Mouse (Mus musculus): ENCODE measurements around the gene Rnf146. TPM values are rescaled to one million over a fixed set of nuclear protein-coding genes. Genes with fewer than 3 reads are reported as not detected.
A peak's percentile ranks its signal among the peaks of the same experiment; 100 is the strongest.

The Rnf146 gene
- polyA plus RNA-seq, 1 experiment from 2014 or later: 13.3 TPM

- WGBS (ENCODE audit: insufficient replicate concordance): 45% methylated on average over 4 of the region's 4 CpGs
- Histone ChIP-seq H3K4me3 (ENCODE audit: low read depth, low read length) (no peak overlapping the region), H3K4me2 (ENCODE audit: low read depth, low read length) (no peak overlapping the region), H3K36me3 (replicated peaks; ENCODE audit: insufficient read depth, low read length) (peaks cover 3% of the 10 kb centered on the region), H3K27ac (ENCODE audit: low read depth) (no peak overlapping the region), H3K4me1 (ENCODE audit: insufficient read depth) (no peaks in the 10 kb centered on the region), H3K9ac (replicated peaks) (no peak overlapping the region), H3K9me3 (ENCODE audit: low read length) (no peaks in the 10 kb centered on the region), H3K27me3 (ENCODE audit: insufficient read depth, low read length) (no peaks in the 10 kb centered on the region)
- TF ChIP-seq CTCF (IDR thresholded peaks at IDR 0.05; ENCODE audit: low read depth): peak; percentile 82
- no peak for TF ChIP-seq EP300 (IDR thresholded peaks at IDR 0.05; ENCODE audit: low read depth)
- ATAC-seq (0 out of 2 replicates have a peak, but pooled peaks have one; percentile 54), DNase-seq (peak; percentile 78)
Observed at GRCm38 (mm10) chr10:29338355-29339056, 23.7 kb downstream of the Rnf146 start.

DNA sequence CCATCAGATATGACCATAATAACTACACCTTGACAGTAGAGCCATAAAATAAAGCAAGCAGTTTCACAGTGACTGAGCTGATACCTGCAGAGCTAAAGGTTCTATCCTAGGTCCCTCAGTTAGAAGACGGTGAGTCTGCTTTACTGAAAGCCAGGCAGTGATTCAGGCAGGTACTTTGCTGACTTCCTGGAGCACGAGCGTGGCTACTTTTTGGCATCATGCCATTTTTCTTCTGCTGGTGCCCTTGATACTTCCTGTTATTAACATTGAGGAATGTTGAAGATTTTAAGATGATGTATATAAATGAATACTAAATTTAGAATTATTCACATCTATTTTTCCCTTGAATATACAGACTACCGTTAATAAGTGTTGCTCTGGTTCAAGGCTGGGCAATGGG lies 28.4 kb downstream of the Rnf146 start:
- no peaks in the 10 kb centered on the region for H3K4me1 ChIP-seq (ENCODE audit: insufficient read depth)
- no peak for ATAC-seq
- WGBS (ENCODE audit: insufficient replicate concordance): 67% methylated on average over 4 of the region's 4 CpGs
- no peaks in the 10 kb centered on the region for H3K9me3 ChIP-seq (ENCODE audit: low read length)
- H3K27ac ChIP-seq (ENCODE audit: low read depth): no peak overlapping the region
- no peak overlapping the region for H3K4me2 ChIP-seq (ENCODE audit: low read depth, low read length)
- H3K36me3 ChIP-seq (replicated peaks; ENCODE audit: insufficient read depth, low read length): no peaks in the 10 kb centered on the region; the same call in 1 of the 2 replicates
- H3K4me3 ChIP-seq (ENCODE audit: low read depth, low read length): no peak overlapping the region
- DNase-seq: no peak
- no peak for TF ChIP-seq EP300 (IDR thresholded peaks at IDR 0.05; ENCODE audit: low read depth)
- TF ChIP-seq CTCF (IDR thresholded peaks at IDR 0.05; ENCODE audit: low read depth): no peak
- H3K27me3 ChIP-seq (ENCODE audit: insufficient read depth, low read length): no peaks in the 10 kb centered on the region
- H3K9ac ChIP-seq (replicated peaks): no peak overlapping the region

GRCm38 (mm10) chr10:29324817-29325216 lies 37.4 kb downstream of the Rnf146 start:
- Histone ChIP-seq H3K9ac (replicated peaks) (no peak overlapping the region), H3K36me3 (replicated peaks; ENCODE audit: insufficient read depth, low read length) (no peaks in the 10 kb centered on the region; the same call in 1 of the 2 replicates), H3K9me3 (ENCODE audit: low read length) (no peaks in the 10 kb centered on the region), H3K4me3 (ENCODE audit: low read depth, low read length) (no peak overlapping the region), H3K27me3 (ENCODE audit: insufficient read depth, low read length) (no peaks in the 10 kb centered on the region), H3K27ac (ENCODE audit: low read depth) (no peak overlapping the region), H3K4me2 (ENCODE audit: low read depth, low read length) (no peak overlapping the region), H3K4me1 (ENCODE audit: insufficient read depth) (no peaks in the 10 kb centered on the region)
- 85% methylated on average over 2 of the region's 2 CpGs for WGBS (ENCODE audit: insufficient replicate concordance)
- DNase-seq (no peak), ATAC-seq (no peak)
- TF ChIP-seq CTCF (IDR thresholded peaks at IDR 0.05; ENCODE audit: low read depth) (no peak), EP300 (IDR thresholded peaks at IDR 0.05; ENCODE audit: low read depth) (no peak)

GRCm38 (mm10) chr10:29313905-29314304 lies 48.3 kb downstream of the Rnf146 start:
- H3K9ac ChIP-seq (replicated peaks): peak overlapping the region; percentile 77
- DNase-seq (no peak), ATAC-seq (no peak)
- H3K4me1 ChIP-seq (ENCODE audit: insufficient read depth): peaks cover 10% of the 10 kb centered on the region
- WGBS (ENCODE audit: insufficient replicate concordance): 26% methylated on average over 5 of the region's 5 CpGs
- H3K36me3 ChIP-seq (replicated peaks; ENCODE audit: insufficient read depth, low read length): no peaks in the 10 kb centered on the region
- H3K27ac ChIP-seq (ENCODE audit: low read depth): peak overlapping the region; percentile 93; the same call in 1 of the 2 replicates
- TF ChIP-seq EP300 (IDR thresholded peaks at IDR 0.05; ENCODE audit: low read depth) (no peak), CTCF (IDR thresholded peaks at IDR 0.05; ENCODE audit: low read depth) (no peak)
- peak overlapping the region; percentile 72 for H3K4me3 ChIP-seq (ENCODE audit: low read depth, low read length)
- H3K9me3 ChIP-seq (ENCODE audit: low read length): no peaks in the 10 kb centered on the region
- peak overlapping the region; percentile 82 for H3K4me2 ChIP-seq (ENCODE audit: low read depth, low read length)
- H3K27me3 ChIP-seq (ENCODE audit: insufficient read depth, low read length): no peaks in the 10 kb centered on the region

GRCm38 (mm10) chr10:29313064-29313638 lies 49.1 kb downstream of the Rnf146 start, which contains the start of gene Echdc1:
Echdc1 (plus strand) TSS chr10:29313166.
- peaks cover 10% of the 10 kb centered on the region for H3K4me1 ChIP-seq (ENCODE audit: insufficient read depth)
- DNase-seq: peak; percentile 89
- TF ChIP-seq EP300 (IDR thresholded peaks at IDR 0.05; ENCODE audit: low read depth) (0 out of 2 replicates have a peak, but pooled peaks have one; percentile 8), CTCF (IDR thresholded peaks at IDR 0.05; ENCODE audit: low read depth) (peak; percentile 93)
- peak; percentile 98 for ATAC-seq
- H3K4me3 ChIP-seq (ENCODE audit: low read depth, low read length): peak within 1 kb of the TSS; percentile 72
- H3K9ac ChIP-seq (replicated peaks): peak within 1 kb of the TSS; percentile 77
- no peaks in the 10 kb centered on the region for H3K27me3 ChIP-seq (ENCODE audit: insufficient read depth, low read length)
- H3K36me3 ChIP-seq (replicated peaks; ENCODE audit: insufficient read depth, low read length): no peaks in the 10 kb centered on the region
- H3K9me3 ChIP-seq (ENCODE audit: low read length): no peaks in the 10 kb centered on the region
- WGBS (ENCODE audit: insufficient replicate concordance): 1% methylated on average over 35 of the region's 49 CpGs
- H3K27ac ChIP-seq (ENCODE audit: low read depth): peak within 1 kb of the TSS; percentile 93
- peak within 1 kb of the TSS; percentile 82 for H3K4me2 ChIP-seq (ENCODE audit: low read depth, low read length)

- Histone ChIP-seq H3K27me3 (ENCODE audit: insufficient read depth, low read length) (no peaks in the 10 kb centered on the region), H3K36me3 (replicated peaks; ENCODE audit: insufficient read depth, low read length) (no peaks in the 10 kb centered on the region), H3K4me2 (ENCODE audit: low read depth, low read length) (peak overlapping the region; percentile 82), H3K9ac (replicated peaks) (no peak overlapping the region), H3K9me3 (ENCODE audit: low read length) (no peaks in the 10 kb centered on the region), H3K4me3 (ENCODE audit: low read depth, low read length) (peak overlapping the region; percentile 72; the same call in 1 of the 2 replicates), H3K27ac (ENCODE audit: low read depth) (peak overlapping the region; percentile 93), H3K4me1 (ENCODE audit: insufficient read depth) (peaks cover 10% of the 10 kb centered on the region)
- ATAC-seq: no peak
- DNase-seq: no peak
- 59% methylated on average over 4 of the region's 4 CpGs for WGBS (ENCODE audit: insufficient replicate concordance)
- TF ChIP-seq CTCF (IDR thresholded peaks at IDR 0.05; ENCODE audit: low read depth): no peak
- no peak for TF ChIP-seq EP300 (IDR thresholded peaks at IDR 0.05; ENCODE audit: low read depth)
Observed at GRCm38 (mm10) chr10:29311480-29312219, 50.6 kb downstream of the Rnf146 start.
